Mouse (Mus musculus) liver (tissue): ENCODE results near the gene Rexo1.

ENCODE experiments used
- DNase-seq: peaks from one replicate; pipeline ENCODE4 v3.0.0-alpha.2; 2020; ENCODE audit warnings: mixed read lengths

Rexo1 gene

DNA sequence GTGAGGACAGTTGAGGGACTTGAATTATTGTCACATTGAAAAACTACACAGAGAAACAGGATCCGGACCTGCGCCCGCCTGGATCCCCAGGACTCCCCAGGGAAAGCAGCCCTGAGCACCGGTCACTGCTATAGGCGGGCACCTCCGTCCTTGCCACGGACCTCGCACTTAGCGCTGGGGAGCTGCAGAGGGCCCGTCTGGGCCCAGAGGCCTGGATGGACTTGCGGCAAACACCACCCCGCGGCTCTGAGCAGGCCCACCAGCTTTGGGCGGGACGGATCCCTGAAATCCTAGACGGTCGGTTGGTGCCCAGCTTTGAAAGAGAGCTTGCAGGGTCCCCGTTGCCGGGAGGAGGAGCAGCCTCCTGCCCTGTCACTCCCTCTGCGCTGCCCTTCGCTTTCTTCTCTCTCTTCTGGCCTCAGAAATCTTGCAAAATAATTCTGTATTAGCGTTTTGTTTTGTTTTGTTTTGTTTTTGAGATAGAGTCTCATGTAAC lies 58.5 kb downstream of the Rexo1 start:
- no peak for DNase-seq

DNA sequence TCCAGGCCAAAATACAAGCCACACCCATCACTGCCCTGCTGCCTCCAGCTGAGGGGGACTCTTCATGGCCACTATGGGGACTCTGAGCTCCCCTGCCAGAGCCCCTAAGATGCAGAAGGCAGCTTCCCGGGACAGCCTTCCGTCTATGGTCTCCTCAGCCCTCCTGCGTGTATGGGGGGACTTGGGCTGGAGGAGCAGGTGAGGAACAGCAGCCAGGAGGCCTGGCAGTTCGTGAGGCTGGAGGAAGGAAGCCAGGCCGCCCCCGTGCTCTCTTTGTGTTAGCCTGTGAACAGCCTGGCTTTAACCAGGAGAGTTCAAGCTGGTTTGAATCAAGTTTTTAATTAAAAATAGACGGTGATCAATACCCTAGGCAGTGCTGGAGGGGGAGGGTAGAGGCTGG lies 59.1 kb downstream of the Rexo1 start:
- no peak for DNase-seq

DNA sequence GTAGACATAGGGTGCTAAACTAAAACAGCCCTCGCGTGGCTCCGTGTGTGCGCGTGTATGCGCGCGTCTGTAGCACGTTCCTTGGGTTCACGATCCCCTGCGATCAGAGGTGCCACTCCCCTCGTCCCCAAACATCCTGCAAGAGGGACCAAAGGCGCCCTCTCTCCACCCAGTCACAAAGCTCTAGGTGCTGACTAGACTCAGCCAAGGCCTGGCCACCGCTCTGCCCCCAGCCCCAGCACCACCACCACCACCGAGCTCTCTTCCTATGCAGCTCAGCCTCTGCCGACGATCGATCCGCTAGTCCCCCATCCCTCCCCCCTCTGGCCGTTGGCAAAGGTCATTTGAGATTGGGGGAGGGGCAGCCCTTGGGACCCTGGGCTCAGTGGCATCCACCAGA lies 64.9 kb downstream of the Rexo1 start:
- no peak for DNase-seq

DNA sequence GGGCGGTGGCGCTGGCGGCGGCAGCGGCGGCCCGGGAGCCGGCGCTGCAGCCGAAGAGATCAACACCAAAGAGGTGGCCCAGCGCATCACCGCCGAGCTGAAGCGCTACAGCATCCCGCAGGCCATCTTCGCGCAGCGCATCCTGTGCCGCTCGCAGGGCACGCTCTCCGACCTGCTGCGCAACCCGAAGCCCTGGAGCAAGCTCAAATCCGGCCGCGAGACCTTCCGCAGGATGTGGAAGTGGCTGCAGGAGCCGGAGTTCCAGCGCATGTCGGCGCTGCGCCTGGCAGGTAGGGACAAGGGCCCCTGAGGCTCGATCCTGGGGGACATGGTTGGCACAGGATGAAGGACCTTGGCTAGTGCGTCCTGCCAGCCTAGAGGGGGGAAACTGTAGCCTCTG lies 65.5 kb downstream of the Rexo1 start:
- DNase-seq = peak; percentile 19

DNA sequence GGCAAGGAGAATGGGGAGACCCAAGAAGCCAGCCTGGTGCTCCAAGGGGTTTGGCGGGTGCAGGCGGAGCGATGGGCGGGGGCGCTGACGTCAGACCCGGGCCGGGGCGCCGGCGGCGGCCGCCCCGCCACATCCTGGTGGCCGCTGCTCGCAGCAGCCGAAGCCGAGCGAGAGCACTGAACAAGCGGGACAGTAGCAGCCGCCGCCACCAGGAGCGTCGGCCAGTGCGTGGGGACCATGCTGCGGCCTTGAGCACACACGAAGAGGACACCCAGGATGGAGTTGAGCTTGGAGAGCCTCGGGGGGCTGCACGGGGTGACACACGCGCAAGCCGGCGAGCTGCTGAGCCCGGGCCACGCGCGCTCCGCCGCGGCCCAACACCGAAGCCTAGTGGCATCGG lies 66.6 kb downstream of the Rexo1 start, which contains the start of gene Onecut3:
Gene Onecut3, plus strand, starts transcription at position 104 of the 400 bp plus-strand sequence.
- peak; percentile 40 for DNase-seq
